Mouse (Mus musculus) cerebellum, postnatal 4 days (tissue): Measurements from ENCODE around the gene Lhb.
"Not testable (repeated sequence)": the region's sequence is repeated elsewhere in the genome, so short reads cannot be mapped to it uniquely, and the experiment has no call there.

Source experiments
- DNase-seq, 2 experiments: peaks; one replicate each; pipeline ENCODE4 v3.0.0; 2022; ENCODE audit warnings: low spot score in 2 of 2, mixed read lengths in 1 of 2

Lhb gene

DNA sequence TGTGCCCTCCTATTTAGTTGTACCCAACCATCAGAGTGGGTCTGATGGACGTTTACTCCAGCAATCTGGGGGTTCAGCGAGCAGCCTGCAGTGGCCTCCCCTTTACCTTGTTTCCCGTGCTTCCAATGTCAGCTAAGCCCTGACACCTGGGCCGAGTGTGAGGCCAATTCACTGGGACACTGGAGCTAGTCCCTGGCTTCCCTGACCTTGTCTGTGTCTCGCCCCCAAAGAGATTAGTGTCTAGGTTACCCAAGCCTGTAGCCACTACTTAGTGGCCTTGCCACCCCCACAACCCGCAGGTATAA, at the start of gene Lhb:
Gene Lhb, plus strand, starts transcription at position 206 of the 305 bp plus-strand sequence.
- DNase-seq = no peak

DNA sequence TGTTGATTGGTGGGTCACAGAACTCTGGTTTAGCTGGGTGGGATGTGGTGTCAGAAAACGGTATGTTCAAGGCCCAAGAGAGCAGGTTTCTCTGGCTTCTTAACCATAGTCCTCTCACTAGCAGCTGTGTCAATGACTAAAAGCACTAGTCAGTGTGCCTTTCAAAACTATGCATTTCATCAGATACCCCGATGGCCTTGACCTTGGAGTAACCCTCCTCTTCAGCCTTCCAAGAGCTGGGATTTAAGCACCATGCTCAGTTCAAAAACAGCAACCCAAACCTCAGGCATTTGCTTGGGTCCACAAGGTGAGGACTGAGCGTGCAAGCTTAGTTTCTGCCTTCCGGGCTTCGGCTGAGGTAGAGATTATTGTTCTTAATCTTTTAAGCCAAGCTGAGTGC, 48.2 kb upstream of the Lhb start:
- DNase-seq = no peak

DNA sequence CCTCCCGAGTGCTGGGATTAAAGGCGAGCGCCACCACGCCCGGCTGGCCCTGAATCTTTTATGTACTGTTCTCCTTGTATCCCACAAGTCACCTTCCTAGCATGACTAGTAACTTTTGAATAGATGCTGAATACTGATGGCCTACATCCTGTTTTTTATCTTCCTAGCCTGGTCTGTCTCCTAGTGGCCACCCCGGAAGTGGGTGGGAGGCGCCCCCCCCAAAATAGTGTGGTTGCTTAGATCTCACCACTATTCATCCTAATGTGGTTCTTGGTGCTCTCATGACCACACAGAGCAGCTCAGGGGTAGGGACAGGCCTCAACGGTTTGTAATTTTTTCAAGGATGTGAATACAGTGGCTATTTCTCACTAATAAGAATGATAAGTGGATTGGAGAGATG, 46.0 kb upstream of the Lhb start:
- no peak for DNase-seq

DNA sequence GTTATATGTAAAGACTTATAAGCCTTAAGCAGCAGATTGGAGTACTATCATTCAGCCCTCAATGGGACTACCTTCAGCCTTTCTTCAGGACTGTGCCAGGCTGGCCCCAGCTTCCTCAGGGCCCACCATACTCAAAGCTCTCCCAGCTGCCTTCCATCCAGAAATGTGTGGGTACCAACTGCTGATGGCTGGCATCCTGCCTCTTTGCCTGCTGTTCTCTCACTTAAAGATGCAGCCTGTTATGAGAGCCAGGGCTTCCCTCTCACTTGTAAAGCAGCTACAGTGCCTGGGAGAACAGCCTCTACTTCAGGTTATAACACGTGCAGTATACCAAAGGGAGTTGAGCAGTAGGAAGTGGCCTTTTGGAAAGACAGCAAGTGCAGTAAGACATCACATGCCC, 44.6 kb upstream of the Lhb start:
- no peak for DNase-seq

DNA sequence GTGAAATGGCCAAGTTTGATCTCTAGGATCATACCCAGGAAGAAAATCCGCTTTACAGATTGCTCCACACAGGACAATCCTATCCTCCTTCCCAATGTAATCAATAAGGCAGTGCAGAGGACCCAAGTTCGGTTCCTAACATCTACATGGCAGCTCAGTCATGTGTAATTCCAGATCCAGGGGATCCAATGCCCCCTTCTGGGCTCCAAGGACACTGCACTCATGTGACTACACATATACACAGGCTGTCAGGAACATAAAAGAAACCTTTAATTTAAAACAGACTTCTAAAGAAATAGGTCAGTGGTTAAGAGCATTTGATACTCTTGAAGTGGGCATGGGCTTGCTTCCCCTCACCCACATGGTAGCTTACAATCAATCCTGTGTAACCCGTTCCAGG, 34.5 kb upstream of the Lhb start:
- no peak for DNase-seq

DNA sequence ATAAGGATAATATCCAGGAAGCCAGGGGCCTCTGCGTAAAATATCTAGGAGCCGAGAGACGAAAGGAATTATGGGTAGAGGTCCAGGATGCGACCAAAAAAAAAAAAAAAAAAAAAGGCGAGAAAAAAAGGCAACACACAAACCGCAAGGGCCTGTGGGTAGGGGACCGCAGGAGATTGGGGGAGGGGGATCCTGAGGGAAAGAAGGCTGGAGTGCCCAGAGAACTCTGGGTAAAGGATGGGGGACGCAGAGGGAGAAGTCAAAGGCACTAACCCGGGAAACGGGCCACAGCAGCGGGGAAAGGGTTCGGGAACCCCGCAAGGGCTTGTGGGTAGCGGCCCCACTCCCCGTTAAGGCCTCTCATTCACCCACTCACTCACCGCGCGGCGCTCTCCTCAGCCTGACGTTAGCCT, 25.5 kb upstream of the Lhb start:
- no peak for DNase-seq

DNA sequence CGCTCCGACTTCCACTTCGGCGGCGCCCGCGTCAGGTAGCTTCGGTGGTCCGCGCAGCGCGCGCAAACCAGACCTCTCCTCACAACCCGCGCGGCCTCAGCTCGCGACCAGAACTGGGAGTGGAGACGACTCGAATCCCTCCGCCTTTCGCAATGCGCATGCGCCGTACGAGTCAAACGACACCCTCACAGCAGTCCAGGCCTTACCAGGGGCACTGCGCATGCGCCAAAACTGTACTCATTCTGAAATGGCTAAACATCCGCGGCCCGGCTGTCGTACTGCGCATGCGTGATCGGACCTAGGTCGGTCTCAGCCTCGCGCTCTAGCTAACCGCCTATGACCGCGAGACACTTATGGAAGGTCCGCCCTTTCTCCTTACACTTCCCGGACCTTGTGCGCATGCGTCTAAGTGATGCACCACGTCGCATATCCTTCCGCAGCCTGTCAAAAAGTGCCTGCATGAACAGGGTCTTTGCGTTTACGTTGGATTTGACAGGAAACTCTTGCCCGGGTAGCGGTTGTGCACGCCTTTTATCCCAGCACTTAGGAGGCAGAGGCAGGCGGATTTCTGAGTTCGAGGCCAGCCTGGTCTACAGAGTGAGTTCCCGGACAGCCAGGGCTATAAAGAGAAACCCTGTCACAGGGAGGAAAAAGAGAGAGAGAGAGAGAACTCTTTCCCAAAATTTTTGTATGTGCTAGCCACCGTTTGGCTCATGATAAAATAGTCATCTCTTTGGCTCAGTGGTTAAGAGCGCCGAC, 24.9 kb upstream of the Lhb start, which contains the start of gene Snrnp70:
Gene Snrnp70, minus strand, starts transcription at position 165 of the 759 bp plus-strand sequence.
- peak; percentile 100 for DNase-seq

DNA sequence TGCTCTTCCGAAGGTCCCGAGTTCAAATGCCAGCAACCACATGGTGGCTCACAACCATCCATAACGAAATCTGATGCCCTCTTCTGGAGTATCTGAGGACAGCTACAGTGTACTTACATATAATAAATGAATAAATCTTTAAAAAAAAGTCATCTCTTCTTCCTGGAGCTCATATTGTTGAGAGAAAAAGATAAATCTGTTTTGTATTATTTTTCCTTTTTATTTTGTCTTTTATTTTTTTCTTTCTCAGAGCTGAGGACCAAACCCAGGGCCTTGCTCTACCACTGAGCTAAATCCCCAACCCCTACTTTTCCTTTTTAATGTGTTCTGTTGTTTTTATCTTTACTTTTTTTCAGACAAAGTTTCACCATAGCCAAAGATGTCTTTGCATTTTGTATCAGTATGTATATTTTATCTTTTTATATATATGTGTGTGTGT, 24.3 kb upstream of the Lhb start:
- not testable (repeated sequence) for DNase-seq

DNA sequence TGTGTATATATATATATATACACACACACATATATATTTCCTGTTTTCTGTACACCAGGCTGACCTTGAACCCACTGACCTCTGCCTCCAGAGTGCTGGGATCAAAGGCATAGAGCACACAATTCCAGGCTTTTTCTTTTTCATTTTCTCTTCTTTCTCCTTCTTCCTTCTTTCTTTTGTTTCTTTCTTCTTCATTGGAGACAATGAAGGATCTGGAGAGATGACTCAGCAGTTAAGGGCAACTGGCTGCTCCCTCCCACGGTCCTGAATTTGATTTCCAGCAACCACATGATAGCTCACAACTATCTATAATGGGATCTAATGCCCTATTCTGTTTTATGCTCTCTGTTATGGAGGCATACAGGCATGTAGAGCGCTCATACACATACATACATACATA, 23.8 kb upstream of the Lhb start:
- no peak for DNase-seq

DNA sequence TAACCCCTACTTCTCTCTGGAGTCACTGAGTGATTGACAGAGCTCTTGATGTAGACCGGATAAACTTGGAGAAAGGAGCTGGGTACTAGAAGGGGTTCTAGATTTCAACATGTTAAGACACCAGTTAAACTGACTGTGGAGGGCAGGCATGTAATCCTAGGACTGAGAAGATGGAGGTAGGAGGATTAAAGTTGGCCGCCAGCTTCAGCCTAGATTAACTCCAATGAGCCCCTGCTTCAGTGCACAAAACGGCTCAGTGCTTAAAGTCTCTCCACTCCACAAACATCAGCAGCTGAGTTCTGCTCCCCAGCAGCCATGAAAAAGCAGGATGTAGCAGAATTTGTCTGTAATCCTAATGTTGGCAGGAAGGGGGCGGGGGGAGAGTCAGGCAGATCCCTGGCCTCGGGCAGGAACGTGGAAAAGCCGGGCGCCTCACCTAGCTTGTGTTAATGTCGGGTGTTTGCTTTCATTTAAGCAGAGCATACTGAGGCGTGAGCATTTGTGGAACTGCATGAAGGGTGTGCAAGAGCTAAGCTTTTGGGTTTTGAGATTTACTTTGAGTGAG, 19.0 kb upstream of the Lhb start:
- no peak for DNase-seq

DNA sequence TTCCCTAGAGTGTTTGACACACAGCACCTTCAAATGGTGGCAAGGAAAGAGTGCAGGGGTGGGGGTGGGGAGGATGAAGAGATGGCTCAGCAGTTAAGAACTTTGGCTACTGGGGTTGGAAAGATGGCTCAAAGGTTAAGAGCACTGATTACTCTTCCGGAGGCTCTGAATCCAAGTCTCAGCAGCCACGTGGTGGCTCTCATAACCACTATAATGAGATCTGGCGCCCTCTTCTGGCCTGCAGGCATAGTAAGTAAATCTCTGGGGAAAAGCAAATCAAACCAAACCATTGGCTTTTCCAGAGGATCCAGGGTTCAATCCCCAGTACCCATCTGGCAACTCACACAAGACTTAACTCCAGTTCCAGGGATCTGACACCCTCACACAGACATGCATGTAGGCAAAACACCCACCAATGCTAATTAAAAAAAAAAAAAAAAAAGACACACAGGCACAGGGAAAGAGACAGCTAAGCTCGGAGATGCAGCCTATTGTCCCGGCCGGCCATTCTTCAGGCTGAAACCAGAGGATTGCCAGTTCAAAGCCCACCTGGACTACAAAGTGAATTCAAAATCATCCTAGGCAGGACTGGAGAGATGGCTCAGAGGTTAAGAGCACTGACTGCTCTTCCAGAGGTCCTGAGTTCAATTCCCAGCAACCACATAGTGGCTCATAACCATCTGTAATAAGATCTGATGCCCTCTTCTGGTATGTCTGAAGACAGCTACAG, 16.9 kb upstream of the Lhb start:
- peak in 1 of 2 experiments; percentile 49 for DNase-seq

DNA sequence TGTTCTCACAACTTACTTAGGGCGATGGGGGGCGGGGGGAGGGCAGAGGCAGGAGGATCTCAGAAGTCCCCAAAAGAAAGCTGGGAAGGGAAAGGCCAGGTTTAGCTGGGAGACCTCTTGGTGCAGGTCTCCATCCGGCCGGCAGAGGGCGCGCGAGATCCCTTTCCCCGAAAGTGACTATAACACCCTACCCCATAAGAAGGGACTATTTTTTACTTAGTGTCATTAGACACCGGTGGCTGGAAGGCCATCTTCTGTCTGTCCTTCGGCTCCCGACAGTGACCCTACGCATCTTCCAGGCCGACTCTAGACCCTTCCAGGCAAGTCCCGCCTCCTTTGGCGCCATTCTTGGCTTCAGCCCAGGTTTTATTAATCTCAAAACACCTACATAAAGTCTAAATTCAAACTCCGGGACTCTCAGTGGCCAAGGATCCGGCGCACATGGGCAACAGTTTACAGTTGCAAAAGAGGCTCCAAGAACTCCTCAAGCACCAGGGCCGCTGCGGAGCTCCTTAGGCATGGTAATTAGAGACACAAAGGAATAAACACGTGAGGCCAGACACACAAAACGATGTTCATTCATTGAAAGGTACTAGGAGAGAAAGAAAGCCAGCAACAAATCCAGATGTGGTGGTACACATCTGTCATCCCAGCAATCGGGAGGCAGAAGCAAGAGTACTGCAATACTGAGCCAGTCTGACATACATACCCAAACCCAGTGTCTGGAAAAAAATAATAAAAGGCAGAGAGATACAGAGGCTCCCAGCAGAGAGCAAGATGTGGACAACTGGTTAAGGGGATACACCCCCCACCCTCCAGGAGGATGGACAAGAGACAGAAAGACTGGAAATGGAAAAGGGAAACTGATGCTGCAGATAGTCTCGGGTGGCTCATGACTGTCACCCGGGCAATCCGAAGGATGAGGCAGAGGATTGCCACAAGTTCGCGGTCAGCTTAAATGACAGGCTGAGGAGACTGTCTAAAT, 15.2 kb upstream of the Lhb start, which contains the start of gene Kcna7:
Gene Kcna7, plus strand, starts transcription at position 563 of the 985 bp plus-strand sequence.
- DNase-seq = peak in 1 of 2 experiments; percentile 71

DNA sequence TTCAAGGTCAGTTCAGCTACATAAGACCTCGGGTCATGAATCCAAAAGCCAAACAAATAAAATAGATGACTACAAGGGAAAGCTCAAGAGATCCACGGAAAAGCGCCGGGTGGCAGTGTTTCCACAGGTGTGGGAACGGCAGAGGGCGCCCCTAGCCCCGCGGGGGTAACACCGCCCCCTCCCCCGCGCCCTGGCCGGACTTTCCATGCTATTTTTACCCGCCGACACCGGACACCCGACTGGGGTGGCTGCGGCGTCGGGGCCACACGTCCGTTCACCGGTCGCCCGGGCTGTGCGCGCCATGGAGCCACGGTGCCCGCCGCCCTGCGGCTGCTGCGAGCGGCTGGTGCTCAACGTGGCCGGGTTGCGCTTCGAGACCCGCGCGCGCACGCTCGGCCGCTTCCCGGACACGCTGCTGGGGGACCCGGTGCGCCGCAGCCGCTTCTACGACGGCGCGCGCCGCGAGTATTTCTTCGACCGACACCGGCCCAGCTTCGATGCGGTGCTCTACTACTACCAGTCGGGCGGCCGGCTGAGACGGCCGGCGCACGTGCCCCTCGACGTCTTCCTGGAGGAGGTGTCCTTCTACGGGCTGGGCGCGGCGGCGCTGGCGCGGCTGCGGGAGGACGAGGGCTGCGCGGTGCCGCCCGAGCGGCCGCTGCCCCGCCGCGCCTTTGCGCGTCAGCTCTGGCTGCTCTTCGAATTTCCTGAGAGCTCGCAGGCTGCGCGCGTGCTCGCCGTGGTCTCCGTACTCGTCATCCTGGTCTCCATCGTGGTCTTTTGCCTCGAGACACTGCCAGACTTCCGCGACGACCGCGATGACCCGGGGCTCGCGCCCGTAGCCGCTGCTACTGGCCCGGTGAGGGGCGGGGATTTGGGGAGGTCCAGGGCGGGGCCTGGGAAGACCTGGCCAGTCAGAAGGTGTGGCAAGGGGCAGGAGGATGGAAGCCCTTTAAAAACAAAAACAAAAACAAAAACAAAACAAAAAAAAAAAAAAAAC, 14.2 kb upstream of the Lhb start:
- no peak for DNase-seq

DNA sequence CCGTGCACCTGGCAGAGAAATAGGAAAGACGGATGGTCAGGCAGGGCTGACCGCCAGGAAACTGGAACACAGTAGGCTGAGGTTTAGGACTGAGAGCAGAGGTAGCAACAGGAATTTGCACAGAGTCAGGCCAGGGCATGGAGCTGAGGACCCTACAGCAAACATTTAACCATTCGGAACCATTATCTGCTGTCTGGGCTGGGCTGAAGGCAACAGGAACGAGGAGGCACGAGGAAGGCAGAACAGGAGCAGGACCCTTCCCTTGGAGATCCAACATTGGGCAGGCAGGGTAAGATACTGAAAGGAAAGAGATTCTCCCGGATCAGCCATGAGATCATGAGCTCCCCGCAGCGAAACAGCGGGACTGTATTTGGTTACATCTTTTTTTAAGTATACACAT, 12.8 kb upstream of the Lhb start:
- DNase-seq = no peak

DNA sequence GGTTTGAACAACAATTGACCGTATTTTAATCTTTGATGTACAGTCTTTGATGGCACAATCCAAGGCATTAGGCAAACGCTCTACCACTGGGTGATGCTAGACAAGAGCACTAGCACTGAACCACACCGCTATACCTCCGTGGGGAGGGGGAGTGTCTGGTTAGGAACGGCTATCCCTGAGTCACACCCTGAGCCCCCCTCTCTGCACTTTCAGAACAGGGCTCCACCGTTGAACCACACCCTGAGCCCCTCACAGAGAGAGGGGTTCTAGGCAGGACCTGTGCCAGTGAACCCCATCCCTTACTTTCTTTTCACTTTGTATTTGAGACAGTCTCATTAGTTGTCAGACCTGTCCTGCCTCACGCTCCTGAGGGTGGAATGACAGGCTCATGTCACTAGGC, 12.3 kb upstream of the Lhb start:
- no peak for DNase-seq

DNA sequence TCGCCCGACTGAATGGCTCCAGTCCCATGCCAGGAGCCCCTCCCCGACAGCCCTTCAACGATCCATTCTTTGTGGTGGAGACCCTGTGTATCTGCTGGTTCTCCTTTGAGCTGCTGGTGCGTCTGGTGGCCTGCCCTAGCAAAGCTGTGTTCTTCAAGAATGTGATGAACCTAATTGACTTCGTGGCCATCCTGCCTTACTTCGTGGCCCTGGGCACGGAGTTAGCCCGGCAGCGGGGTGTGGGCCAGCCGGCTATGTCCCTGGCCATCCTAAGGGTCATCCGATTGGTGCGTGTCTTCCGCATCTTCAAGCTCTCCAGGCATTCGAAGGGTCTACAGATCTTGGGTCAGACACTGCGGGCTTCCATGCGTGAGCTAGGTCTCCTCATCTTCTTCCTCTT, 11.7 kb upstream of the Lhb start:
- DNase-seq = no peak

DNA sequence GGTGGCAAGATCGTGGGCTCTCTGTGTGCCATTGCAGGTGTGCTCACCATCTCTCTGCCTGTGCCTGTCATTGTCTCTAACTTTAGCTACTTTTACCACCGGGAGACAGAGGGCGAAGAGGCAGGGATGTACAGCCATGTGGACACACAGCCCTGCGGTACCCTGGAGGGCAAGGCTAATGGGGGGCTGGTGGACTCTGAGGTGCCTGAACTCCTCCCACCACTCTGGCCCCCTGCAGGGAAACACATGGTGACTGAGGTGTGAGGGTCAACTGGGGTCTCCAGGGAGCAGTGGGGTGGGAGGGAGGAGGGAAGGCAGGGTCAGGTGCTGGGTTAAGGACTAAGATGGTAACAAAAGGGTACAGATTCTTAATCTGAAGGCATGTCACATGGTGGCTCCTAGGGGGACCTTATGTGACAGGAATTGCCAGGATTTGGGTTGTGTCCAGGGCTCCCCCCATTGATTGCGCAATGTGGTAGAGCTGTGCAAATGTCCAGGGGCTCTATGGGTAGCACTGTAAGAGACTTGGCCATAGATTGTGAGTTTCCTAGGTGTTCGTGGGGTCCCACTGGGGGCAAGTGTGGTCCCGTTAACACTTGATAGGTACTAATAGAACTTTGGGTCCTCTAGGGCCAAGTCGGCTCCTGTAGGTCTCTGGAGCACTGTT, 11.0 kb upstream of the Lhb start:
- DNase-seq = no peak

DNA sequence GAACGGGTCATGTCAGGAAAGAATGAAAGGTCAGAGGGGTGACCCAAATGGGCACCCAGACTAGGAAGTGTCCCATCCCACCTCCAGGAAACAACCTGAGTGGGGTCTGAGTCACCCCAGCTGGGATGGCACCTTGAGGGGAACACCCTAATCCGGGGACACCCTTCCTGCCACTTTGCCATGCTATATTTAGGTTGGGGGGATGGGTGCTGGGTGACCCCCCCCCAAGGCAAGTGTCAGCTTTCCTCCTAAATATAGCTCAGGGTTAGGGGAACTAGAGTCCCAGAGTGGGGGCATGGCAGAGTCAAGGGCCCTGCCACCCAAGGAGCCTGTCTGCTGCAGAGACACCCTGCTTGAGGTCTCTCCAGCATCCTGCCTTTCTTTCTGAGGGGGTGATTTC, 8.2 kb upstream of the Lhb start:
- DNase-seq = no peak

DNA sequence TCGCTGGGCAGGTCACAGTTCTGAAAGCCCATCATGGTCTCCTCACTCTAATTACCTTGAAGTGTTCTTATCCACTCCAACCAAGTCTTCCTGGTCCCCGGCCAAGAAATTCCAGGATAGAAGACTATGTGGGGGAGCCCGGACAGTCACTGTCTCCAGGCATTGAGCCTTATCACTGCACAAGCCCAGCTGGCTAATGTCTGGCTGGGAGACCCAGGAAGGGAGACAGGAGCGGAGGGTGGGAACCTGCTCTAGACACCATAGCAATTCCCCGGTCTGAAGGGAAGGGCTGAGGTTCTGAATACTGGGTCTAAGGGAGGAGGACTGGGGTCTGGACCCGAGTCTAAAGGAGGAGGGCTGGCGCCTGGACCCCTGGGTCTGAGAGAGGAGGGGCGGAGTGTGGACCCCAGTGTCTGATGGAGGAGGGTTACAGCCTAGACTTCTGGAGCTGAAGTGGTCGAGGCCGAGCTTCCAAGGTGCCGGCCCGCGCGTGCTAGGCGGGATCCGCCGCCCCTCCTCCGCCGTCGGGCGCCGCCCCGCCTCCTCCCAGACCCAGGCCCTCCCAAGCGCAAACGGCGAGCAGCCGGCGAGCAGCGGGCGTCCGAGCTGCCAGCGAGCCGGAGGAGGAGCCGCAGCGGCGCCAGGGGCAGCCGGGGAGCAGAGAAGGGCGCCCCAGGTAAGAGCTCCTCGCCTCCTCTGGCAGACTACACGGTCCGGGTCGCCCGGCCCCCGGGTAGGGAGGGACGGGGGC, 7.3 kb upstream of the Lhb start, which contains the start of gene Ntf5:
Gene Ntf5, plus strand, starts transcription at position 583 of the 751 bp plus-strand sequence.
- no peak for DNase-seq
